Mouse (Mus musculus) megakaryocyte, embryonic 14.5 days (primary cell): ENCODE results near the gene Lamb3.

ENCODE experiments used
- FLI1 ChIP-seq: IDR thresholded peaks from 2 replicates; pipeline ENCODE4 v1.6.1; 2012; ENCODE audit warnings: low read length, inconsistent platforms, mixed read lengths
- GATA1 ChIP-seq: IDR thresholded peaks from 3 replicates; pipeline ENCODE4 v1.6.1; 2012; ENCODE audit warnings: mixed read lengths, low read length, inconsistent platforms, borderline replicate concordance

GRCm38 (mm10) chr1:193274407-193275071, 67.0 kb downstream of the Lamb3 start:
- TF ChIP-seq FLI1, result no peak
- TF ChIP-seq GATA1, result no peak
